ENCODE assay signal across 9 mouse cellular contexts in genomic region chr9:54552409-54552808, GRCm38 (mm10). TPM values are rescaled to one million over a fixed set of nuclear protein-coding genes. Genes with fewer than 3 reads are reported as not detected.
A peak's percentile ranks its signal among the peaks of the same experiment; 100 is the strongest.
DNase-seq lines count a peak whose midpoint lies in the region; ATAC-seq and TF ChIP-seq lines count a peak whose summit lies in the region.
"Had no signal": no experiment of that assay in that cellular context is flagged by ENCODE, and none has a peak within 500 bp of the region (broad histone marks: within the 10 kb centered on the region; RNA-seq: fewer than 3 reads in every experiment).

No protein-coding gene starts in this region.

- no peak overlapping the region for H3K9ac ChIP-seq in hindbrain, embryonic 13.5 days
- H3K9ac ChIP-seq in kidney, embryonic 16.5 days (replicated peaks; ENCODE audit: low read length) = no peak overlapping the region
- H3K9ac ChIP-seq in midbrain, embryonic 11.5 days (ENCODE audit: low read length) = no peak overlapping the region

- H3K36me3 ChIP-seq in hindbrain, embryonic 10.5 days = no peaks in the 10 kb centered on the region
- H3K36me3 ChIP-seq in hindbrain, embryonic 13.5 days = peaks cover 16% of the 10 kb centered on the region
- no peaks in the 10 kb centered on the region for H3K36me3 ChIP-seq in G1E (replicated peaks)
- no peaks in the 10 kb centered on the region for H3K36me3 ChIP-seq in kidney, embryonic 16.5 days (ENCODE audit: insufficient read depth, low read length)
- no peaks in the 10 kb centered on the region for H3K36me3 ChIP-seq in midbrain, embryonic 11.5 days (ENCODE audit: control insufficient read depth, insufficient read depth, low read length)

- no peaks in the 10 kb centered on the region for H3K9me3 ChIP-seq in hindbrain, embryonic 10.5 days
- no peaks in the 10 kb centered on the region for H3K9me3 ChIP-seq in hindbrain, embryonic 13.5 days
- H3K9me3 ChIP-seq in G1E (replicated peaks) = no peaks in the 10 kb centered on the region
- no peaks in the 10 kb centered on the region for H3K9me3 ChIP-seq in kidney, embryonic 16.5 days (ENCODE audit: low read length)
- no peaks in the 10 kb centered on the region for H3K9me3 ChIP-seq in midbrain, embryonic 11.5 days (ENCODE audit: control insufficient read depth, low read length)

- TF ChIP-seq CTCF in G1E (IDR thresholded peaks at IDR 0.05; ENCODE audit: low read depth, low read length) = no peak

- no peak overlapping the region for H3K4me3 ChIP-seq in hindbrain, embryonic 10.5 days
- no peak overlapping the region for H3K4me3 ChIP-seq in hindbrain, embryonic 13.5 days
- H3K4me3 ChIP-seq in G1E (ENCODE audit: low read depth, low read length) = no peak overlapping the region
- H3K4me3 ChIP-seq in kidney, embryonic 16.5 days (ENCODE audit: low read length) = no peak overlapping the region
- H3K4me3 ChIP-seq in midbrain, embryonic 11.5 days (ENCODE audit: low read depth, low read length) = no peak overlapping the region

- H3K27me3 ChIP-seq in hindbrain, embryonic 10.5 days (ENCODE audit: insufficient read depth, poor library complexity, severe bottlenecking) = 0 out of 2 replicates have a peak, but pooled peaks cover 5% of the 10 kb centered on the region
- H3K27me3 ChIP-seq in hindbrain, embryonic 13.5 days = no peaks in the 10 kb centered on the region
- H3K27me3 ChIP-seq in G1E (ENCODE audit: insufficient read depth, low read length) = peaks cover 49% of the 10 kb centered on the region
- no peaks in the 10 kb centered on the region for H3K27me3 ChIP-seq in kidney, embryonic 16.5 days (ENCODE audit: insufficient read depth, low read length)
- no peaks in the 10 kb centered on the region for H3K27me3 ChIP-seq in midbrain, embryonic 11.5 days (ENCODE audit: control insufficient read depth, insufficient read depth, low read length)

- H3K27ac ChIP-seq in hindbrain, embryonic 10.5 days = no peak overlapping the region
- no peak overlapping the region for H3K27ac ChIP-seq in hindbrain, embryonic 13.5 days
- no peak overlapping the region for H3K27ac ChIP-seq in kidney, embryonic 16.5 days (ENCODE audit: low read length)
- no peak overlapping the region for H3K27ac ChIP-seq in midbrain, embryonic 11.5 days (ENCODE audit: low read depth, low read length)

- no peaks in the 10 kb centered on the region for H3K4me1 ChIP-seq in hindbrain, embryonic 10.5 days (replicated peaks)
- H3K4me1 ChIP-seq in hindbrain, embryonic 13.5 days (replicated peaks) = no peaks in the 10 kb centered on the region
- H3K4me1 ChIP-seq in G1E (ENCODE audit: insufficient read depth, low read depth, low read length) = peaks cover 9% of the 10 kb centered on the region
- H3K4me1 ChIP-seq in kidney, embryonic 16.5 days (ENCODE audit: insufficient read depth, low read length) = no peaks in the 10 kb centered on the region
- no peaks in the 10 kb centered on the region for H3K4me1 ChIP-seq in midbrain, embryonic 11.5 days (ENCODE audit: control insufficient read depth, insufficient read depth, low read length)

- DNase-seq in hindbrain, embryonic 10.5 days (ENCODE audit: low spot score) = peak; percentile 18
- DNase-seq in G1E (ENCODE audit: low spot score) = peak; percentile 23
- DNase-seq in cerebellum, postnatal 14 days = peak; percentile 74 to 87
- DNase-seq in mesoderm, embryonic 11.5 days (ENCODE audit: low read depth, low spot score) = peak; percentile 25
- DNase-seq in midbrain, embryonic 11.5 days (ENCODE audit: low spot score, missing footprints) = no peak
- no peak for DNase-seq in spleen, adult 18-20 months

- no peak overlapping the region for H3K4me2 ChIP-seq in hindbrain, embryonic 13.5 days
- no peak overlapping the region for H3K4me2 ChIP-seq in kidney, embryonic 16.5 days (replicated peaks; ENCODE audit: low read depth, low read length)
- no peak overlapping the region for H3K4me2 ChIP-seq in midbrain, embryonic 11.5 days

- 28% methylated on average over 5 of the region's 5 CpGs for WGBS in hindbrain, embryonic 10.5 days
- WGBS in hindbrain, embryonic 13.5 days = 35% methylated on average over 5 of the region's 5 CpGs
- WGBS in kidney, embryonic 16.5 days = 24% methylated on average over 5 of the region's 5 CpGs
- 22% methylated on average over 5 of the region's 5 CpGs for WGBS in midbrain, embryonic 11.5 days

- ATAC-seq in hindbrain, embryonic 13.5 days (ENCODE audit: low FRiP score) = no peak
- no peak for ATAC-seq in G1E (ENCODE audit: extremely low read depth, insufficient number of reproducible peaks, low FRiP score, poor library complexity, severe bottlenecking)
- ATAC-seq in kidney, embryonic 16.5 days (ENCODE audit: low FRiP score, low TSS enrichment) = peak; percentile 59
- ATAC-seq in midbrain, embryonic 11.5 days (ENCODE audit: low FRiP score) = no peak

RNA-seq across cellular contexts. Expression of gene Cib2, which starts 7.6 kb away (rescaled TPM):
- polyA plus RNA-seq in hindbrain, embryonic 10.5 days (2016; fragmentation: Nextera tagmentation; extraction: Ambion mirVana) = 13.4 and 17.2 TPM in 2 replicates
- 42.4 and 45.2 TPM in 2 replicates for polyA plus RNA-seq in hindbrain, embryonic 13.5 days (2015; fragmentation: Nextera tagmentation; extraction: Ambion mirVana)
- total RNA-seq in G1E (2014; fragmentation: Nextera tagmentation) = not detected in 2 replicates
- total RNA-seq in G1E (2017) = 0.17 TPM in 1 of 2 replicates, not detected in the other
- polyA plus RNA-seq in G1E (2012) = 0.04 and 0.08 TPM in 2 replicates
- polyA plus RNA-seq in kidney, embryonic 16.5 days (2015; fragmentation: Nextera tagmentation; extraction: Ambion mirVana) = 15.8 and 15.9 TPM in 2 replicates
- 16.8 and 17.9 TPM in 2 replicates for polyA plus RNA-seq in midbrain, embryonic 11.5 days (2014; fragmentation: Nextera tagmentation; extraction: Ambion mirVana)

RNA-seq across cellular contexts. Expression of gene Sh2d7, which starts 13.6 kb away (rescaled TPM):
- polyA plus RNA-seq in hindbrain, embryonic 10.5 days (2016; fragmentation: Nextera tagmentation; extraction: Ambion mirVana) = not detected in 2 replicates
- 0.08 TPM in 1 of 2 replicates, not detected in the other for polyA plus RNA-seq in hindbrain, embryonic 13.5 days (2015; fragmentation: Nextera tagmentation; extraction: Ambion mirVana)
- not detected in 2 replicates for total RNA-seq in G1E (2014; fragmentation: Nextera tagmentation)
- 0.05 and 0.06 TPM in 2 replicates for total RNA-seq in G1E (2017)
- not detected in 2 replicates for polyA plus RNA-seq in G1E (2012)
- polyA plus RNA-seq in kidney, embryonic 16.5 days (2015; fragmentation: Nextera tagmentation; extraction: Ambion mirVana) = not detected in 2 replicates
- polyA plus RNA-seq in midbrain, embryonic 11.5 days (2014; fragmentation: Nextera tagmentation; extraction: Ambion mirVana) = not detected in 2 replicates
- polyA plus RNA-seq: neural tube, embryonic 11.5 days had no signal

RNA-seq across cellular contexts. Expression of gene Idh3a, which starts 33.7 kb away (rescaled TPM):
- polyA plus RNA-seq in hindbrain, embryonic 10.5 days (2016; fragmentation: Nextera tagmentation; extraction: Ambion mirVana) = 108 and 117 TPM in 2 replicates
- polyA plus RNA-seq in hindbrain, embryonic 13.5 days (2015; fragmentation: Nextera tagmentation; extraction: Ambion mirVana) = 122 and 126 TPM in 2 replicates
- 76.3 and 79.5 TPM in 2 replicates for total RNA-seq in G1E (2014; fragmentation: Nextera tagmentation)
- total RNA-seq in G1E (2017) = 60.8 and 71.5 TPM in 2 replicates
- 20.3 and 21.7 TPM in 2 replicates for polyA plus RNA-seq in G1E (2012)
- polyA plus RNA-seq in kidney, embryonic 16.5 days (2015; fragmentation: Nextera tagmentation; extraction: Ambion mirVana) = 167 and 174 TPM in 2 replicates
- 122 and 127 TPM in 2 replicates for polyA plus RNA-seq in midbrain, embryonic 11.5 days (2014; fragmentation: Nextera tagmentation; extraction: Ambion mirVana)

RNA-seq across cellular contexts. Expression of gene Dmxl2, which starts 51.0 kb away (rescaled TPM):
- 9.2 and 10.7 TPM in 2 replicates for polyA plus RNA-seq in hindbrain, embryonic 10.5 days (2016; fragmentation: Nextera tagmentation; extraction: Ambion mirVana)
- 43.3 and 44.0 TPM in 2 replicates for polyA plus RNA-seq in hindbrain, embryonic 13.5 days (2015; fragmentation: Nextera tagmentation; extraction: Ambion mirVana)
- total RNA-seq in G1E (2014; fragmentation: Nextera tagmentation) = not detected in 2 replicates
- total RNA-seq in G1E (2017) = 0.11 and 0.23 TPM in 2 replicates
- not detected in 2 replicates for polyA plus RNA-seq in G1E (2012)
- polyA plus RNA-seq in kidney, embryonic 16.5 days (2015; fragmentation: Nextera tagmentation; extraction: Ambion mirVana) = 4.7 and 5.7 TPM in 2 replicates
- 16.6 and 17.7 TPM in 2 replicates for polyA plus RNA-seq in midbrain, embryonic 11.5 days (2014; fragmentation: Nextera tagmentation; extraction: Ambion mirVana)

Comparison
In these comparisons a context has a peak if more than half of its experiments do, and no peak if none do; other contexts are left out.
1. DNase-seq: peak in hindbrain, embryonic 10.5 days (single experiment), G1E (single experiment), cerebellum, postnatal 14 days (2 of 2) and mesoderm, embryonic 11.5 days (single experiment); none in midbrain, embryonic 11.5 days (single experiment) and spleen, adult 18-20 months (0 of 2).
2. RNA of gene Cib2, which starts 7.6 kb away (polyA plus RNA-seq): 42.4 to 45.2 TPM in hindbrain, embryonic 13.5 days, 16.8 to 17.9 TPM in midbrain, embryonic 11.5 days, 13.4 to 17.2 TPM in hindbrain, embryonic 10.5 days and 15.8 to 15.9 TPM in kidney, embryonic 16.5 days; 0.04 to 0.08 TPM in G1E; every median in the first group is over 10 times any median in the second.